Mouse (Mus musculus) neural tube, embryonic 14.5 days (tissue): ENCODE data around the gene Eml6. TPM values are rescaled to one million over a fixed set of nuclear protein-coding genes. Genes with fewer than 3 reads are reported as not detected.
A peak's percentile ranks its signal among the peaks of the same experiment; 100 is the strongest.

ENCODE experiments used
- ATAC-seq: fragments of 200-750 bp; cut with Nextera tagmentation; 2 replicates; pipeline ENCODE4 v1.8.0; 2017; ENCODE audit warnings: low read depth, mild to moderate bottlenecking, moderate TSS enrichment, moderate library complexity
- H3K27ac ChIP-seq: fragments of 300-500 bp; sonication (generic); 2 replicates; pipeline ENCODE4 v1.5.1; 2014; ENCODE audit warnings: low read depth, mild to moderate bottlenecking, control low read depth, low read length, moderate library complexity, mixed read lengths
- H3K27me3 ChIP-seq: fragments of 300-500 bp; sonication (generic); 2 replicates; pipeline ENCODE4 v1.6.1; 2014; ENCODE audit warnings: low read length; ENCODE audit not compliant: control insufficient read depth, insufficient read depth
- H3K36me3 ChIP-seq: fragments of 300-500 bp; sonication (generic); 2 replicates; pipeline ENCODE4 v1.6.1; 2014; ENCODE audit warnings: low read length, mixed read lengths; ENCODE audit not compliant: control insufficient read depth, insufficient read depth
- H3K4me1 ChIP-seq: fragments of 300-500 bp; sonication (generic); 2 replicates; pipeline ENCODE4 v1.6.1; 2014; ENCODE audit warnings: low read length; ENCODE audit not compliant: control insufficient read depth, insufficient read depth
- H3K4me2 ChIP-seq: fragments of 300-500 bp; sonication (generic); 2 replicates; pipeline ENCODE4 v1.6.1; 2014; ENCODE audit warnings: mild to moderate bottlenecking, low read depth, low read length, control low read depth
- H3K4me3 ChIP-seq: fragments of 300-500 bp; sonication (generic); 2 replicates; pipeline ENCODE4 v1.5.1; 2014; ENCODE audit warnings: low read depth, low read length, control low read depth, mixed read lengths
- H3K9ac ChIP-seq: fragments of 300-500 bp; sonication (generic); replicated peaks from 2 replicates; pipeline ENCODE4 v1.6.1; 2014; ENCODE audit warnings: low read depth, mild to moderate bottlenecking, control low read depth, low read length, mixed read lengths
- H3K9me3 ChIP-seq: fragments of 300-500 bp; sonication (generic); 2 replicates; pipeline ENCODE4 v1.6.1; 2016; ENCODE audit warnings: low read length; ENCODE audit not compliant: control insufficient read depth
- WGBS: fragments of 180-500 bp; shearing (Covaris S2); extraction: QIAGEN DNeasy Blood & Tissue Kit; methylation state at CpG from one replicate; pipeline ENCODE4 v1.1.7; 2014; 5-methylcytosine and 5-hydroxymethylcytosine counted together
- polyA plus RNA-seq: library from polyadenylated mRNA; unstranded; fragments of >200 nt; fragmentation: Nextera tagmentation; extraction: Ambion mirVana; gene quantifications from 2 replicates; pipeline ENCODE4 v1.2.1, GENCODE M21; 2014

Eml6 gene
- polyA plus RNA-seq, 1 experiment from 2014 or later = 10.3 TPM

DNA sequence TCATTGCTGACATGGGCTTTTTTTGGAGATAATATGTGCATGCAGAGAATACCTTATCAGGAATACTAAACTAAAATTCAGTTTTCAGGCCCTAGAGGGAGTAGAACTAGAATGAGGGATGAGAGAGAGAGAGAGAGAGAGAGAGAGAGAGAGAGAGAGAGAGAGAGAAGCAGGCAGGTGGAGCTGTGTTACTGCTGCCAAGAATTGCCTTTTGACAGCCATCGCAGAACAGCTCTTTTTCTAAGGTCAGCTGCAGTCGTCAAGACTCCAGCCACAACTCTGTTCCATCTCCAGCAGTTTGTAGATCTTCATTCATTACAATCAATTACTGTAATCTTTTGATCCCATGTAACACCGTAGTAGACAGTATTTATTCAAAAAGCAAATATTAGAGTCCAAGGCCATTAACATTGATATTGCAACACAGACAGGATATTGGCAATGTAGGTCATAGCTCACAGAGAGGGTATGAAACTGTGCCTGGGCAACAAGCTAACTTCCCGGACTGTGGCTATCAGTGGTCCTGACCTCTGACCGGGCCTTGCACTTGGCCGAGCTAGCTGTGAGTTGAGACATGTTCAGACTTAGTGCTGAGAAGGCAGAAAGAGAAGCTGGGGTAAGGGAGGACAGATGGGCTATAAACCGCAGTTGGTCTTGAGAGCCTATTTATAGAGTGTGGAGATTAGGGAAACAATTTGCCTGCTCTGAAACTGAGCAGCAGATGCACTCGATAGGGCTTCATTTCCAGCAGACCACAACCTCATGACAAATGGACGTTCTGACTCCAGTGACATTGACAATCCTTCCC is 217.5 kb downstream of the Eml6 start:
- Histone ChIP-seq H3K9ac (no peak overlapping the region), H3K27ac (no peak overlapping the region), H3K36me3 (no peaks in the 10 kb centered on the region), H3K4me3 (no peak overlapping the region), H3K4me2 (no peak overlapping the region), H3K9me3 (no peaks in the 10 kb centered on the region), H3K27me3 (no peaks in the 10 kb centered on the region), H3K4me1 (no peaks in the 10 kb centered on the region)
- 57% methylated on average over 9 of the region's 9 CpGs for WGBS
- ATAC-seq = peak; percentile 57; the same call in 1 of the 2 replicates

GRCm38 (mm10) chr11:29807325-29807724 is 218.5 kb downstream of the Eml6 start:
- no peaks in the 10 kb centered on the region for H3K36me3 ChIP-seq
- no peak overlapping the region for H3K27ac ChIP-seq
- no peaks in the 10 kb centered on the region for H3K27me3 ChIP-seq
- H3K9me3 ChIP-seq = no peaks in the 10 kb centered on the region
- no peak overlapping the region for H3K4me3 ChIP-seq
- H3K9ac ChIP-seq = no peak overlapping the region
- no peak overlapping the region for H3K4me2 ChIP-seq
- no peak for ATAC-seq
- WGBS = 88% methylated on average over 5 of the region's 5 CpGs
- no peaks in the 10 kb centered on the region for H3K4me1 ChIP-seq

GRCm38 (mm10) chr11:29801432-29802427 is 224.1 kb downstream of the Eml6 start:
- H3K27ac ChIP-seq = no peak overlapping the region
- whole genome bisulfite sequencing = 89% methylated on average over 2 of the region's 2 CpGs
- H3K27me3 ChIP-seq = no peaks in the 10 kb centered on the region
- no peaks in the 10 kb centered on the region for H3K4me1 ChIP-seq
- H3K36me3 ChIP-seq = no peaks in the 10 kb centered on the region
- no peaks in the 10 kb centered on the region for H3K9me3 ChIP-seq
- no peak overlapping the region for H3K9ac ChIP-seq
- H3K4me3 ChIP-seq = no peak overlapping the region
- no peak overlapping the region for H3K4me2 ChIP-seq
- ATAC-seq = no peak

DNA sequence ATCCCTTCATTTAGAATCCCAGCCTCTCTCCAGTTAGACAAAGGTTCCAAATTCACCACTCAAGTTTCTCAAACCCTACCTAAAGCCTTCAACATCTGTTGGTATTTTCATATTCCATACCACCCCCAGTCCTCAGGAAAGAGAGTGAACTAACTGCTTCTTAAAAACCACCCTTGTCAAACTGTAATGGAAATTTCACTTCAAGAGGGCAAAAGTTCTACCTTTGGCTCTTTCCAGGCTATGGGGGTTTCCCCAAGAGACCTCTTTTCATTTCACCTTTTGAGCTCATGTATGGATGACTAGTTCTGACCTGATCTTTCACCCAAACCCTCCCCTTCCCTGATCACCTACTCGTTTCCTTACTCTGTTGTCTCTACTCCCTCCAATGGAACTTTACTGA is 226.0 kb downstream of the Eml6 start:
- Histone ChIP-seq H3K9ac (no peak overlapping the region), H3K27ac (no peak overlapping the region), H3K4me3 (no peak overlapping the region), H3K4me1 (no peaks in the 10 kb centered on the region), H3K36me3 (no peaks in the 10 kb centered on the region), H3K4me2 (no peak overlapping the region), H3K9me3 (no peaks in the 10 kb centered on the region), H3K27me3 (no peaks in the 10 kb centered on the region)
- ATAC-seq = no peak
- 79% methylated on average over 1 of the region's 1 CpGs for WGBS

DNA sequence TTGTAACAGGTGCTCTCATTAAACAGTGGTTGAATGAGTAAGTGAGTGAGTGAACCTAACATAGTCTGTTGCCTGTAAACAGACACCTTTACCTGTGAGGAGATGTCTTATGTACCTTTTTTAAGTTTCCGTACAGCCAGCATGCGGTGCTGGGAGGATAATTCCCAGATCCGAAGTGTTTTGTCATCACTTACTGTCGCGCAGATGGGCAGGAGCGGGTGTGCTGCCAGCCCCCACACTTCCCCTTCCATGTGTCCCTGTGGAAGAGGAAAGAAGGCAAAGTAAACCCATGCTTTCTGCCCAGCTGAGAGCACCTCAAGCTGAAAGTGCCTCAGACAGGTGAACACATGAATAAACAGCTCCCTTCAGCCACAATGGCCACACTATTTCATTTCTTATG is 230.7 kb downstream of the Eml6 start:
- no peaks in the 10 kb centered on the region for H3K36me3 ChIP-seq
- no peak overlapping the region for H3K4me2 ChIP-seq
- no peak overlapping the region for H3K27ac ChIP-seq
- no peaks in the 10 kb centered on the region for H3K9me3 ChIP-seq
- no peaks in the 10 kb centered on the region for H3K4me1 ChIP-seq
- no peak for ATAC-seq
- WGBS = 94% methylated on average over 6 of the region's 6 CpGs
- no peak overlapping the region for H3K4me3 ChIP-seq
- H3K27me3 ChIP-seq = no peaks in the 10 kb centered on the region
- H3K9ac ChIP-seq = no peak overlapping the region

DNA sequence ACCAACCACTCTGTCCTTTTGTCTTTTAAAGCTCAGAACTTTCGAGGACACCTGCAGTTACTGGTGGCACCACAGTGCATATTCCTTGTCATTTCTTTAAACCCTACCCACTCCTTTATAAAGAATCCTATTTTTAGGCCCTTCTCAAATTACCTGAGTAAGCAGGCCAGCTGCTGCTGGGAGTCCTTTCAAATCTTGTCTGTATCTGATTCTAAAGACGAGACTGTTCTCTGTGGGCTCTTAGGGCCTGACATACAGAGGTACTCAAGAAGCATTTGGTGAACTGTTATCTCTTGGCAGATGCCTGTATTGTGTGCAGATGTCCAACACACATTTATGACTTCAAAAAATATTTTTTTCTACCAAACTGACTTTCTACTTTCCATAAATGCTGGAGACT is 231.4 kb downstream of the Eml6 start:
- no peaks in the 10 kb centered on the region for H3K36me3 ChIP-seq
- H3K9me3 ChIP-seq = no peaks in the 10 kb centered on the region
- no peaks in the 10 kb centered on the region for H3K4me1 ChIP-seq
- no peak overlapping the region for H3K4me2 ChIP-seq
- no peaks in the 10 kb centered on the region for H3K27me3 ChIP-seq
- no peak overlapping the region for H3K9ac ChIP-seq
- no peak overlapping the region for H3K4me3 ChIP-seq
- WGBS = 70% methylated on average over 2 of the region's 2 CpGs
- H3K27ac ChIP-seq = no peak overlapping the region
- no peak for ATAC-seq

- Histone ChIP-seq H3K4me1 (0 out of 2 replicates have a peak, but pooled peaks cover 4% of the 10 kb centered on the region), H3K27me3 (no peaks in the 10 kb centered on the region), H3K4me3 (no peak overlapping the region), H3K9me3 (no peaks in the 10 kb centered on the region), H3K36me3 (no peaks in the 10 kb centered on the region), H3K9ac (no peak overlapping the region), H3K4me2 (no peak overlapping the region), H3K27ac (no peak overlapping the region)
- ATAC-seq = no peak
- WGBS = 85% methylated on average over 2 of the region's 2 CpGs
These were observed 235.0 kb downstream of the Eml6 start for GRCm38 (mm10) chr11:29790796-29791195.

- 75% methylated on average over 6 of the region's 6 CpGs for WGBS
- H3K27ac ChIP-seq = no peak overlapping the region
- H3K9ac ChIP-seq = no peak overlapping the region
- no peaks in the 10 kb centered on the region for H3K27me3 ChIP-seq
- H3K36me3 ChIP-seq = no peaks in the 10 kb centered on the region
- no peak overlapping the region for H3K4me3 ChIP-seq
- ATAC-seq = peak; percentile 93
- H3K4me1 ChIP-seq = 0 out of 2 replicates have a peak, but pooled peaks cover 4% of the 10 kb centered on the region
- H3K9me3 ChIP-seq = no peaks in the 10 kb centered on the region
- H3K4me2 ChIP-seq = no peak overlapping the region
These were observed 236.8 kb downstream of the Eml6 start for GRCm38 (mm10) chr11:29788921-29789638.
